ENCODE assay signal across 14 mouse cellular contexts in genomic region chr14:21670422-21671006, GRCm38 (mm10). TPM values are rescaled to one million over a fixed set of nuclear protein-coding genes. Genes with fewer than 3 reads are reported as not detected.
"Had no signal": no experiment of that assay in that cellular context is flagged by ENCODE, and none has a peak within 500 bp of the region (broad histone marks: within the 10 kb centered on the region; RNA-seq: fewer than 3 reads in every experiment).

No protein-coding gene starts in this region.

RNA-seq across cellular contexts. Expression of gene Dupd1, which starts 43.9 kb away (rescaled TPM):
- total RNA-seq: left cerebral cortex, adult 8-10 months; left cerebral cortex, postnatal 14 days; left cerebral cortex, postnatal 4 days; liver, adult 2 months; megakaryocyte progenitor cell, adult 5-6 weeks; megakaryocyte-erythroid progenitor cell, adult 5-6 weeks; neutrophil, adult 5-6 weeks had no signal
- polyA plus RNA-seq: kidney, embryonic 15.5 days; liver, adult 2 months; liver, embryonic 13.5 days; lung, embryonic 16.5 days; midbrain, embryonic 11.5 days; midbrain, embryonic 14.5 days; neural tube, embryonic 12.5 days; stomach, embryonic 15.5 days had no signal
